Mouse (Mus musculus): ENCODE data around the gene Tomm34. TPM values are rescaled to one million over a fixed set of nuclear protein-coding genes. Genes with fewer than 3 reads are reported as not detected.

Gene Tomm34
- polyA plus RNA-seq, 1 experiment from 2014 or later, result 46.3 TPM

GRCm38 (mm10) chr2:164009227-164009626 is 61.7 kb downstream of the Tomm34 start:
- ATAC-seq (ENCODE audit: insufficient read depth, low FRiP score), result no peak
- Histone ChIP-seq H3K9ac (ENCODE audit: low read length) (no peak overlapping the region), H3K4me1 (ENCODE audit: control insufficient read depth, insufficient read depth, low read length) (peaks cover 23% of the 10 kb centered on the region), H3K4me2 (ENCODE audit: low read depth, low read length) (no peak overlapping the region), H3K36me3 (ENCODE audit: control insufficient read depth, insufficient read depth, low read length) (0 out of 2 replicates have a peak, but pooled peaks cover 4% of the 10 kb centered on the region), H3K9me3 (replicated peaks; ENCODE audit: control insufficient read depth, low read length) (no peaks in the 10 kb centered on the region), H3K27ac (ENCODE audit: low read length) (no peak overlapping the region), H3K27me3 (ENCODE audit: control insufficient read depth, insufficient read depth, low read length) (no peaks in the 10 kb centered on the region), H3K4me3 (replicated peaks; ENCODE audit: low read length) (no peak overlapping the region)
- WGBS, result 84% methylated on average over 6 of the region's 6 CpGs

GRCm38 (mm10) chr2:164007987-164008545 is 62.9 kb downstream of the Tomm34 start:
- 72% methylated on average over 2 of the region's 2 CpGs for WGBS
- H3K36me3 ChIP-seq (ENCODE audit: control insufficient read depth, insufficient read depth, low read length), result 0 out of 2 replicates have a peak, but pooled peaks cover 3% of the 10 kb centered on the region
- no peak overlapping the region for H3K27ac ChIP-seq (ENCODE audit: low read length)
- no peak for ATAC-seq (ENCODE audit: insufficient read depth, low FRiP score)
- no peak overlapping the region for H3K9ac ChIP-seq (ENCODE audit: low read length)
- H3K4me2 ChIP-seq (ENCODE audit: low read depth, low read length), result no peak overlapping the region
- H3K4me3 ChIP-seq (replicated peaks; ENCODE audit: low read length), result no peak overlapping the region
- no peaks in the 10 kb centered on the region for H3K9me3 ChIP-seq (replicated peaks; ENCODE audit: control insufficient read depth, low read length)
- peaks cover 23% of the 10 kb centered on the region for H3K4me1 ChIP-seq (ENCODE audit: control insufficient read depth, insufficient read depth, low read length)
- H3K27me3 ChIP-seq (ENCODE audit: control insufficient read depth, insufficient read depth, low read length), result no peaks in the 10 kb centered on the region

GRCm38 (mm10) chr2:164007547-164007946 is 63.4 kb downstream of the Tomm34 start:
- Histone ChIP-seq H3K9me3 (replicated peaks; ENCODE audit: control insufficient read depth, low read length) (no peaks in the 10 kb centered on the region), H3K4me2 (ENCODE audit: low read depth, low read length) (no peak overlapping the region), H3K4me3 (replicated peaks; ENCODE audit: low read length) (no peak overlapping the region), H3K27ac (ENCODE audit: low read length) (no peak overlapping the region), H3K9ac (ENCODE audit: low read length) (no peak overlapping the region), H3K27me3 (ENCODE audit: control insufficient read depth, insufficient read depth, low read length) (no peaks in the 10 kb centered on the region), H3K4me1 (ENCODE audit: control insufficient read depth, insufficient read depth, low read length) (peaks cover 23% of the 10 kb centered on the region), H3K36me3 (ENCODE audit: control insufficient read depth, insufficient read depth, low read length) (0 out of 2 replicates have a peak, but pooled peaks cover 3% of the 10 kb centered on the region)
- no peak for ATAC-seq (ENCODE audit: insufficient read depth, low FRiP score)
- WGBS, result 88% methylated on average over 8 of the region's 8 CpGs

- H3K36me3 ChIP-seq (ENCODE audit: control insufficient read depth, insufficient read depth, low read length), result no peaks in the 10 kb centered on the region
- ATAC-seq (ENCODE audit: insufficient read depth, low FRiP score), result no peak
- no peak overlapping the region; the same call in 1 of the 2 replicates for H3K27ac ChIP-seq (ENCODE audit: low read length)
- no peaks in the 10 kb centered on the region for H3K27me3 ChIP-seq (ENCODE audit: control insufficient read depth, insufficient read depth, low read length)
- no peak overlapping the region for H3K9ac ChIP-seq (ENCODE audit: low read length)
- H3K4me2 ChIP-seq (ENCODE audit: low read depth, low read length), result no peak overlapping the region; the same call in 1 of the 2 replicates
- H3K9me3 ChIP-seq (replicated peaks; ENCODE audit: control insufficient read depth, low read length), result no peaks in the 10 kb centered on the region
- WGBS, result 53% methylated on average over 10 of the region's 10 CpGs
- H3K4me3 ChIP-seq (replicated peaks; ENCODE audit: low read length), result no peak overlapping the region
- peaks cover 23% of the 10 kb centered on the region for H3K4me1 ChIP-seq (ENCODE audit: control insufficient read depth, insufficient read depth, low read length)
Measured at GRCm38 (mm10) chr2:164006932-164007331, 64.0 kb downstream of the Tomm34 start.

GRCm38 (mm10) chr2:164004503-164004902 is 66.5 kb downstream of the Tomm34 start:
- no peak; the same call in 1 of the 2 replicates for ATAC-seq (ENCODE audit: insufficient read depth, low FRiP score)
- peaks cover 21% of the 10 kb centered on the region for H3K4me1 ChIP-seq (ENCODE audit: control insufficient read depth, insufficient read depth, low read length)
- 75% methylated on average over 5 of the region's 5 CpGs for WGBS

More at GRCm38 (mm10) chr2:164004503-164004902, 66.5 kb downstream of the Tomm34 start:
- H3K4me2 ChIP-seq (ENCODE audit: low read depth, low read length), result no peak overlapping the region
- H3K27ac ChIP-seq (ENCODE audit: low read length), result no peak overlapping the region
- H3K9ac ChIP-seq (ENCODE audit: low read length), result no peak overlapping the region
- H3K9me3 ChIP-seq (replicated peaks; ENCODE audit: control insufficient read depth, low read length), result no peaks in the 10 kb centered on the region
- H3K36me3 ChIP-seq (ENCODE audit: control insufficient read depth, insufficient read depth, low read length), result no peaks in the 10 kb centered on the region
- no peak overlapping the region for H3K4me3 ChIP-seq (replicated peaks; ENCODE audit: low read length)
- H3K27me3 ChIP-seq (ENCODE audit: control insufficient read depth, insufficient read depth, low read length), result no peaks in the 10 kb centered on the region

Other genes starting within 250 kb of the Tomm34 start
- gene Kcnk15, start 217.5 kb downstream of the Tomm34 start, polyA plus RNA-seq (2015; fragmentation: Nextera tagmentation; extraction: Ambion mirVana), result not detected in 2 replicates
- gene Rims4, start 152.5 kb downstream of the Tomm34 start, polyA plus RNA-seq (2015; fragmentation: Nextera tagmentation; extraction: Ambion mirVana), result 0.29 and 0.40 TPM in 2 replicates
- 272 and 274 TPM in 2 replicates for gene Ywhab, start 76.2 kb downstream of the Tomm34 start, polyA plus RNA-seq (2015; fragmentation: Nextera tagmentation; extraction: Ambion mirVana)
- gene Pabpc1l, start 45.7 kb downstream of the Tomm34 start, polyA plus RNA-seq (2015; fragmentation: Nextera tagmentation; extraction: Ambion mirVana), result 0.75 and 0.87 TPM in 2 replicates
- gene Stk4, start 847 bp downstream of the Tomm34 start, polyA plus RNA-seq (2015; fragmentation: Nextera tagmentation; extraction: Ambion mirVana), result 19.3 and 20.9 TPM in 2 replicates
- 0.14 and 0.29 TPM in 2 replicates for gene Kcns1, start 99.9 kb upstream of the Tomm34 start, polyA plus RNA-seq (2015; fragmentation: Nextera tagmentation; extraction: Ambion mirVana)
- 11.0 and 27.7 TPM in 2 replicates for gene Wfdc5, start 111.6 kb upstream of the Tomm34 start, polyA plus RNA-seq (2015; fragmentation: Nextera tagmentation; extraction: Ambion mirVana)
- 0.31 TPM in 1 of 2 replicates, not detected in the other for gene Wfdc12, start 119.4 kb upstream of the Tomm34 start, polyA plus RNA-seq (2015; fragmentation: Nextera tagmentation; extraction: Ambion mirVana)
- gene Wfdc15a, start 129.0 kb upstream of the Tomm34 start, polyA plus RNA-seq (2015; fragmentation: Nextera tagmentation; extraction: Ambion mirVana), result not detected in 2 replicates
- 56.1 and 65.1 TPM in 2 replicates for gene Wfdc15b, start 150.5 kb upstream of the Tomm34 start, polyA plus RNA-seq (2015; fragmentation: Nextera tagmentation; extraction: Ambion mirVana)
- gene Svs2, start 167.3 kb upstream of the Tomm34 start, polyA plus RNA-seq (2015; fragmentation: Nextera tagmentation; extraction: Ambion mirVana), result not detected in 2 replicates
- not detected in 2 replicates for gene Svs3b, start 185.5 kb upstream of the Tomm34 start, polyA plus RNA-seq (2015; fragmentation: Nextera tagmentation; extraction: Ambion mirVana)
- gene Svs4, start 207.3 kb upstream of the Tomm34 start, polyA plus RNA-seq (2015; fragmentation: Nextera tagmentation; extraction: Ambion mirVana), result not detected in 2 replicates
- not detected in 2 replicates for gene Svs3a, start 218.1 kb upstream of the Tomm34 start, polyA plus RNA-seq (2015; fragmentation: Nextera tagmentation; extraction: Ambion mirVana)
- gene Svs6, start 245.6 kb upstream of the Tomm34 start, polyA plus RNA-seq (2015; fragmentation: Nextera tagmentation; extraction: Ambion mirVana), result not detected in 2 replicates